Comparison of ENCODE assay signal across 25 mouse cellular contexts in genomic region chr10:88404220-88404619, GRCm38 (mm10). TPM values are rescaled to one million over a fixed set of nuclear protein-coding genes. Genes with fewer than 3 reads are reported as not detected.
"Had no signal": no experiment of that assay in that cellular context is flagged by ENCODE, and none has a peak within 500 bp of the region (broad histone marks: within the 10 kb centered on the region; RNA-seq: fewer than 3 reads in every experiment).

No protein-coding gene starts in this region.

- H3K4me2 ChIP-seq: limb, embryonic 13.5 days; liver, embryonic 12.5 days; liver, embryonic 15.5 days; lung, embryonic 15.5 days had no signal

- H3K9me3 ChIP-seq: limb, embryonic 10.5 days; limb, embryonic 13.5 days; liver, embryonic 12.5 days; liver, embryonic 15.5 days; lung, embryonic 15.5 days had no signal

- ATAC-seq: liver, embryonic 12.5 days had no signal

- H3K27me3 ChIP-seq: limb, embryonic 13.5 days; liver, embryonic 12.5 days; liver, embryonic 15.5 days; lung, embryonic 15.5 days had no signal

- H3K4me3 ChIP-seq: limb, embryonic 10.5 days; limb, embryonic 13.5 days; liver, embryonic 12.5 days; liver, embryonic 15.5 days; lung, embryonic 15.5 days had no signal

- H3K4me1 ChIP-seq: limb, embryonic 10.5 days; limb, embryonic 13.5 days; liver, embryonic 12.5 days; liver, embryonic 15.5 days; lung, embryonic 15.5 days had no signal

- H3K9ac ChIP-seq: limb, embryonic 13.5 days; liver, embryonic 12.5 days; liver, embryonic 15.5 days; lung, embryonic 15.5 days had no signal

- H3K27ac ChIP-seq: limb, embryonic 10.5 days; limb, embryonic 13.5 days; liver, embryonic 12.5 days; liver, embryonic 15.5 days; lung, embryonic 15.5 days; stomach, postnatal 0 days had no signal

- DNase-seq: kidney, adult 18-20 months; kidney, adult 9 months; kidney, postnatal 14 days; kidney, postnatal 4 days; liver; lung, adult 18-20 months; lung, postnatal 10 days; lung, postnatal 36 days; midbrain, embryonic 14.5 days; thymus, adult 2 months; thymus, postnatal 14 days; thymus, postnatal 4 days had no signal

RNA-seq across cellular contexts. Expression of gene Sycp3, which starts 55.1 kb away (rescaled TPM):
- total RNA-seq: midbrain, postnatal 0 days had no signal
- polyA plus RNA-seq: kidney, embryonic 16.5 days; limb, embryonic 13.5 days; liver, embryonic 12.5 days; neural tube, embryonic 11.5 days; neural tube, embryonic 14.5 days; small intestine, adult 2 months; spleen, adult 2 months; stomach, embryonic 14.5 days; thymus, adult 2 months had no signal
